Mouse (Mus musculus): ENCODE data around the gene Rasgef1a. TPM values are rescaled to one million over a fixed set of nuclear protein-coding genes. Genes with fewer than 3 reads are reported as not detected.

The Rasgef1a gene
- polyA plus RNA-seq, 1 experiment, result 0.45 TPM

DNA sequence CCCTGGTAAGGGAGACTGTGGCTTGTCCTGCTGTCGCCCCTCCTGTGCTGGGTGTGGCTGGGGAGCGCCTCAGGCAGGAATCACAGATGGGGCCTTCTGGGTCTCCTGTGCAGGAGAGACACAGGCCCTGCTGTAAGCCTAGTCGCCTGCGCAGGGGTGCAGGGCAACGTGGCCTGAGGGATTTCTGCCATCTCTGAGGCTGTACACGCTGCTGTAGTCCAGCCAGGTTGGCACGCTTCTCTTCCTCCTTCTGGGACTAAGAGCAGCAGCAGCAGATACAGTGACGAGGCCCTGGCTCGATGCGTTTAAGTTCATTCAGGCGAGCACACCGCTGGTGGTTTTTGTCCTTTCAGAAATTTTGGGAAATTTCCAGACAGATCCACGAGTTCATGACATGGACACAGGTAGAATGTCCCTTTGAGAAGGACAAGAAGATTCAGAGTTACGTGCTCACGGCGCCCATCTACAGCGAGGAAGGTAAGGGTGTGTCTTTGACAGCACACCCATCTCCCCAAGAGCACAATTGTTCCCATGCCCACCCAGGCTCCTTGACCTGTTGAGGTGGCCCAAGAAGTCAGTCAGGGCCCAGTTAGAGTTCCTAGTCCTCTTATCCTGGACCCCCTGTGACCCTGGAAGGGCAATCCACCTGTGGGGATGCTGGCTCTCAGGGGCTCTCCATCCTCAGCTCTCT lies 77.7 kb downstream of the Rasgef1a start:
- no peak overlapping the region for H3K4me3 ChIP-seq (replicated peaks; ENCODE audit: control insufficient read depth, low read depth, low read length)
- WGBS, result 84% methylated on average over 17 of the region's 17 CpGs
- TF ChIP-seq POLR2A (IDR thresholded peaks at IDR 0.05; ENCODE audit: borderline replicate concordance, control insufficient read depth, low read depth, low read length), result no peak
- TF ChIP-seq CTCF (IDR thresholded peaks at IDR 0.05; ENCODE audit: control insufficient read depth, insufficient read depth, low read length), result no peak

DNA sequence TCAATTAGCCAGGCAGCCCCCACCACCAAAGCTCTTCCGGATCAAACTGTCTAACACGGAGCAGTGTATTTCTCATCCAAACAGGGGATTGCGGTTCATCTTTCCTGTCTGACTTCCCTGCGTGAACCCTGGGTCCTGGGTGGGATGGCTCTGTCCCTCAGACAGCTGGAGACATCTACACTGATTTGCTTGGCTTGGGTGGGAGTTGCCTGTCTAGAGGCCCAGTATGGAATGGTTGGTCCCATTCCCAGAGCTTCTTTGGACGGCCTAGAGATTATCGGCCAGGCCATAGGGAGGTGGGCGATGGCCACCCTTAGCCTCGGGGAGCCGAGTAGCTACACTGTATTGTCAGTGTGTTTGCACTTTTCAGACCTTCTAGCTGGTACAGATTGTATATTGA lies 79.6 kb downstream of the Rasgef1a start:
- 85% methylated on average over 9 of the region's 9 CpGs for WGBS
- TF ChIP-seq CTCF (IDR thresholded peaks at IDR 0.05; ENCODE audit: control insufficient read depth, insufficient read depth, low read length), result no peak
- no peak for TF ChIP-seq POLR2A (IDR thresholded peaks at IDR 0.05; ENCODE audit: borderline replicate concordance, control insufficient read depth, low read depth, low read length)
- Histone ChIP-seq H3K27ac (ENCODE audit: control insufficient read depth, insufficient read depth, low read depth, low read length, poor library complexity) (no peak overlapping the region), H3K4me1 (ENCODE audit: control insufficient read depth, insufficient read depth, low read length) (no peaks in the 10 kb centered on the region), H3K4me3 (replicated peaks; ENCODE audit: control insufficient read depth, low read depth, low read length) (no peak overlapping the region)

More for the DNA sequence above, 77.7 kb downstream of the Rasgef1a start:
- H3K4me1 ChIP-seq (ENCODE audit: control insufficient read depth, insufficient read depth, low read length), result no peaks in the 10 kb centered on the region
- H3K27ac ChIP-seq (ENCODE audit: control insufficient read depth, insufficient read depth, low read depth, low read length, poor library complexity), result no peak overlapping the region

DNA sequence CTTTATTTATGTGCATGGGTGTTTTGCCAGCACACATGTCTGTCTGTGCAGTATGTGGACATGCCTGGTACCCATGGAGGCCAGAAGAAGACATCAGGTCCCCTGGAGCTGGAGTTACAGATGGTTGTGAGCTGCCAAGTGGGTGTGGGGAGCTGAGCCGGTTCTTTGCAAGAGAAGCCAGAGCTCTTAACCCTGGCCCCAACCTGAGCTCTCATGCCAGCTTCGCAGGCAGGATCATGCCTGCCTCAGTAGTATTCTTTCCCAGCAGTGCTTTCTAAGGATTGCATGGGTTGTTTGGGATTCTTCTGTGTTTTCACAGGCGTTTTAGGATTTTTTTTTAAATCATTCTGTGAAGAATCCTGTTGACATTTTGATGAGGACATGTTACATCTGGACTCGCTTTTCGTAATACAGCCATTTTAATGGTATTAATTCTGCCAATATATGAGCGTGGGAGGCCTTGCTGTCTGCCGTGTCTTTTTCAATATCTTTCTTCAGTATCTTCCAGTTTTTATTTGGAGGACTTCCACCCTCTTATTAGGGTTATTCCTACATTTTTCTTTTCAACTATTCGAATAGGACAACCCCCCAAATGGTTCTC lies 86.6 kb downstream of the Rasgef1a start:
- WGBS, result 83% methylated on average over 8 of the region's 8 CpGs
- TF ChIP-seq CTCF (IDR thresholded peaks at IDR 0.05; ENCODE audit: control insufficient read depth, insufficient read depth, low read length) (no peak), POLR2A (IDR thresholded peaks at IDR 0.05; ENCODE audit: borderline replicate concordance, control insufficient read depth, low read depth, low read length) (no peak)
- no peak overlapping the region for H3K4me3 ChIP-seq (replicated peaks; ENCODE audit: control insufficient read depth, low read depth, low read length)
- no peak overlapping the region for H3K27ac ChIP-seq (ENCODE audit: control insufficient read depth, insufficient read depth, low read depth, low read length, poor library complexity)
- no peaks in the 10 kb centered on the region for H3K4me1 ChIP-seq (ENCODE audit: control insufficient read depth, insufficient read depth, low read length)

DNA sequence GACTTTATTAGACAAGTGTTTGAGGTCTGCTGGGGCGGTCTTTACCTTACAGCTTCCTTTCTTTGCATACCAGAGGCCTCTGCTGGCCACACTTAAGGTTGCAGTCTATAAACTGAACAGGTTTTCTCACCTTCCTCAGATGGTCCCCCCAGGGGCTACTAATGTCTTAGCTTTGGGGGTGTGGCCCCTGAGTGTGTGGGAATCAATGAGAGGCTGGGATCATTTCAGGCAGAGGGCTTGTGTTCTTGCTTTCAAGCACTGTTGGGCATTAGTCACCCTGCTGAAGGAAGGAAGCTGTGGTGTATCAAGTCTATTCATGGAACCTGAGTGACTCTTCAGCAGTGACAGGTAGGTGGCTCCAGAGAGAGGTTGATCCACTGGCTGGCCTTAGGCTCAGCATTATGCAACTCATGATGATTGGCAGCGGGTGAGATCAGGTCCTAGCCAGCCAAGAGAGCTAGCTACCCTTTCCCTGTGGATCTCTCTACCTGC lies 88.1 kb downstream of the Rasgef1a start:
- TF ChIP-seq POLR2A (IDR thresholded peaks at IDR 0.05; ENCODE audit: borderline replicate concordance, control insufficient read depth, low read depth, low read length) (no peak), CTCF (IDR thresholded peaks at IDR 0.05; ENCODE audit: control insufficient read depth, insufficient read depth, low read length) (no peak)
- H3K4me3 ChIP-seq (replicated peaks; ENCODE audit: control insufficient read depth, low read depth, low read length), result no peak overlapping the region
- WGBS, result 28% methylated on average over 2 of the region's 2 CpGs
- no peaks in the 10 kb centered on the region for H3K4me1 ChIP-seq (ENCODE audit: control insufficient read depth, insufficient read depth, low read length)
- H3K27ac ChIP-seq (ENCODE audit: control insufficient read depth, insufficient read depth, low read depth, low read length, poor library complexity), result no peak overlapping the region

DNA sequence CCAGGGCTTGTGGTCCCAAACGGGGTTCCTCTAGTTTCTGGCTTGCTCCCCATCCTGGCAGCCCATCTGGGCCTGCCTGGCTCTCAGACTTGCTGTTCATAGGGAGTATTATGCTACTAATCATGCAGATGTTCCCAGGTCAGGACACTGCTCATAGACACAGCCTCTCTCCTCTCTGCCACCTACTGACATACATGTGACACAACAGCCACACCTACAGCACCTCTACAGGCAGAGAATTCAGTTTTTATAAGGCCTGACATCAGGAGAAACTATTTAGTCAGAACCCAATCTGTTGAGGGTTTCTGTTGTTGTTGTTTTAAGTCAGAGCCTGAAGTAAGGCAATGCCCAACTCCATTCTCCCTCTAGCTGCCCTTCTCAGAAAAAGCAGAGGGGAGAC lies 100.6 kb downstream of the Rasgef1a start:
- no peaks in the 10 kb centered on the region; the same call in 1 of the 2 replicates for H3K4me1 ChIP-seq (ENCODE audit: control insufficient read depth, insufficient read depth, low read length)
- no peak for TF ChIP-seq CTCF (IDR thresholded peaks at IDR 0.05; ENCODE audit: control insufficient read depth, insufficient read depth, low read length)
- no peak for TF ChIP-seq POLR2A (IDR thresholded peaks at IDR 0.05; ENCODE audit: borderline replicate concordance, control insufficient read depth, low read depth, low read length)
- 53% methylated on average over 1 of the region's 1 CpGs for WGBS
- H3K27ac ChIP-seq (ENCODE audit: control insufficient read depth, insufficient read depth, low read depth, low read length, poor library complexity), result no peak overlapping the region
- no peak overlapping the region for H3K4me3 ChIP-seq (replicated peaks; ENCODE audit: control insufficient read depth, low read depth, low read length)

DNA sequence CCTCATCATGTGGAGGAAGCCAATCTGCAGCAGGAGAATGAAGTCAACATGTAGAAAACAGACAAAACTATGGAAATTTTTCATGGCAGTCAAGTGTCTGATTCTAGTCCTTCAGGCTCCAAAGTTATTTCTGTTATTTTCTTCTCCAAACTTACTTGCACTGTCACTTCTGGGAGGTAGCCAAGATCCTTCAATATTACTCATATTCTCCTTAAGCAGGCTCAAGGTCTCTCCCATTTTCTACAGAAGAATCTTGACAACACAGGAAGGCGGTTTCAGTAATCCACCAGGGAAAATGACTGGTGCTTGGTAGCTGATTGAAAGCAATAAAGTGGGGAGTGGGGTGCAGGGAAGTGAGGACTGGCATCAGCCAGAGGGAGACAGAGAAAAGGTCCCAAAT lies 111.5 kb downstream of the Rasgef1a start:
- H3K4me3 ChIP-seq (replicated peaks; ENCODE audit: control insufficient read depth, low read depth, low read length), result no peak overlapping the region
- H3K27ac ChIP-seq (ENCODE audit: control insufficient read depth, insufficient read depth, low read depth, low read length, poor library complexity), result no peak overlapping the region
- WGBS, result 89% methylated on average over 1 of the region's 1 CpGs
- no peaks in the 10 kb centered on the region; the same call in 1 of the 2 replicates for H3K4me1 ChIP-seq (ENCODE audit: control insufficient read depth, insufficient read depth, low read length)
- TF ChIP-seq POLR2A (IDR thresholded peaks at IDR 0.05; ENCODE audit: borderline replicate concordance, control insufficient read depth, low read depth, low read length), result no peak
- TF ChIP-seq CTCF (IDR thresholded peaks at IDR 0.05; ENCODE audit: control insufficient read depth, insufficient read depth, low read length), result no peak

DNA sequence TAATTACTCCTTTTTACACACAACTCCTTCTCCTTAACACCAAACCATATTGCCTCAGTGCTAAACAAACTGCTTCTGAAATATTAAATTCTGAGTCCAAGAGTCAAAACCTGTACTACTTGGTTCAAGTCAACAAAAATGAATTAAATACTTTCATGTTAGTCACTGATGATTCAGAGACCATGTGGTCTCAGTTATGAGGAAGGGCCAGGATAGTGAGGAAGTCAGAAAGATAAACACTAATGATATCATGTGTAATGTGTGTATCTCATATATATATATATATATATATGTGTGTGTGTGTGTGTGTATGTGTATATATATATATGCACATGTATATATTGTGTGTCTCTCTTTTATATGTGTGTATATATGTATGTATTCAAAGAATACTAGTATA lies 115.3 kb downstream of the Rasgef1a start:
- H3K27ac ChIP-seq (ENCODE audit: control insufficient read depth, insufficient read depth, low read depth, low read length, poor library complexity), result no peak overlapping the region
- TF ChIP-seq POLR2A (IDR thresholded peaks at IDR 0.05; ENCODE audit: borderline replicate concordance, control insufficient read depth, low read depth, low read length), result no peak
- no peak for TF ChIP-seq CTCF (IDR thresholded peaks at IDR 0.05; ENCODE audit: control insufficient read depth, insufficient read depth, low read length)

DNA sequence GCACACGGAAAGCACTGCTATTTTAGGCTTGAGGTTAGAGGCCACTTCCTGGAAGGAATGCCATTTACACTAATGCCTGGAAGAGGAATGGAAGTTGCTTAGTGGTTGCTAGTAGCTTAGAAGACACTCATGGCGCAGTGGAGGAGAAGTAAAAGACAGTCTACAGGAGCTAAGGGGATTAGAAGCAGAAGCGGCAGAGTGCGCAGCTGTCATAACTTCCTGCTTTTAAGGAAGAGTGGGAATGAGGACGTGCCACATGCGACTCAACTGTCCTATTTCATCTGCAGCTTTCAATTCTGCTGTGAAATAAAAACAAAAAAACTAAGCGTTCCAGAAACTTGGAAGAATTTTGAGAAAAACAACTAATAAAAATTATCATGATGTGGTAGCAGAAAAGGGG lies 116.0 kb downstream of the Rasgef1a start:
- WGBS, result 21% methylated on average over 7 of the region's 7 CpGs
- no peak overlapping the region for H3K4me3 ChIP-seq (replicated peaks; ENCODE audit: control insufficient read depth, low read depth, low read length)
- TF ChIP-seq POLR2A (IDR thresholded peaks at IDR 0.05; ENCODE audit: borderline replicate concordance, control insufficient read depth, low read depth, low read length) (no peak), CTCF (IDR thresholded peaks at IDR 0.05; ENCODE audit: control insufficient read depth, insufficient read depth, low read length) (no peak)
- H3K27ac ChIP-seq (ENCODE audit: control insufficient read depth, insufficient read depth, low read depth, low read length, poor library complexity), result no peak overlapping the region
- peaks cover 2% of the 10 kb centered on the region; the same call in 1 of the 2 replicates for H3K4me1 ChIP-seq (ENCODE audit: control insufficient read depth, insufficient read depth, low read length)

More for the DNA sequence above, 115.3 kb downstream of the Rasgef1a start:
- H3K4me3 ChIP-seq (replicated peaks; ENCODE audit: control insufficient read depth, low read depth, low read length), result no peak overlapping the region
- H3K4me1 ChIP-seq (ENCODE audit: control insufficient read depth, insufficient read depth, low read length), result no peaks in the 10 kb centered on the region; the same call in 1 of the 2 replicates
